18 mouse cellular contexts compared by ENCODE assay signal in genomic region chr2:143170648-143171047, GRCm38 (mm10).
DNase-seq lines count a peak whose midpoint lies in the region; ATAC-seq and TF ChIP-seq lines count a peak whose summit lies in the region.
"Had no signal": no experiment of that assay in that cellular context is flagged by ENCODE, and none has a peak within 500 bp of the region (broad histone marks: within the 10 kb centered on the region; RNA-seq: fewer than 3 reads in every experiment).

No protein-coding gene starts in this region.

- WGBS in forebrain, embryonic 15.5 days = 82% methylated on average over 2 of the region's 2 CpGs
- 79% methylated on average over 2 of the region's 2 CpGs for WGBS in forebrain, embryonic 11.5 days
- 57% methylated on average over 2 of the region's 2 CpGs for WGBS in forebrain, postnatal 0 days
- WGBS in forebrain, embryonic 14.5 days = 75% methylated on average over 2 of the region's 2 CpGs

- no peak overlapping the region for H3K4me3 ChIP-seq in forebrain, embryonic 15.5 days
- H3K4me3 ChIP-seq in forebrain, embryonic 11.5 days (ENCODE audit: low read depth, low read length) = no peak overlapping the region
- H3K4me3 ChIP-seq in forebrain, postnatal 0 days (ENCODE audit: low read depth, low read length) = no peak overlapping the region
- no peak overlapping the region for H3K4me3 ChIP-seq in forebrain, embryonic 14.5 days (ENCODE audit: low read depth, low read length)
- H3K4me3 ChIP-seq: embryonic facial prominence, embryonic 13.5 days; embryonic facial prominence, embryonic 15.5 days; erythroblast, embryonic 14.5 days had no signal

- no peak overlapping the region for H3K27ac ChIP-seq in forebrain, embryonic 15.5 days (replicated peaks)
- no peak overlapping the region for H3K27ac ChIP-seq in forebrain, embryonic 11.5 days (ENCODE audit: low read depth, low read length)
- 0 out of 2 replicates have a peak overlapping the region, but pooled peaks have one; percentile 9 for H3K27ac ChIP-seq in forebrain, postnatal 0 days (ENCODE audit: low read depth, low read length)
- no peak overlapping the region for H3K27ac ChIP-seq in forebrain, embryonic 14.5 days (ENCODE audit: low read depth, low read length)
- H3K27ac ChIP-seq: embryonic facial prominence, embryonic 13.5 days; embryonic facial prominence, embryonic 15.5 days had no signal

- DNase-seq in forebrain, embryonic 11.5 days (ENCODE audit: low spot score) = no peak
- DNase-seq in forebrain, postnatal 0 days = peak; percentile 11
- DNase-seq in forebrain, embryonic 14.5 days (ENCODE audit: low spot score) = no peak
- peak; percentile 55 for DNase-seq in brain, embryonic 14.5 days (ENCODE audit: low read depth)
- no peak for DNase-seq in embryo, embryonic 10 days (ENCODE audit: low spot score)
- DNase-seq: adrenal gland, adult 2 months; adrenal gland, postnatal 10 days; adrenal gland, postnatal 25 days; cerebellum, adult 11-12 months; cerebellum, adult 2 months; cerebellum, adult 9-10 months; cerebellum, postnatal 10 days; cerebellum, postnatal 25 days; embryo, embryonic 11 days had no signal

- no peak for TF ChIP-seq POLR2A in brain, embryonic 14.5 days (IDR thresholded peaks at IDR 0.05; ENCODE audit: borderline replicate concordance, extremely low read depth, insufficient read depth, insufficient read length, poor library complexity, severe bottlenecking)

- no peaks in the 10 kb centered on the region for H3K4me1 ChIP-seq in forebrain, embryonic 15.5 days
- no peaks in the 10 kb centered on the region for H3K4me1 ChIP-seq in forebrain, embryonic 11.5 days (replicated peaks; ENCODE audit: control insufficient read depth, insufficient read depth, low read length)
- no peaks in the 10 kb centered on the region for H3K4me1 ChIP-seq in forebrain, postnatal 0 days (ENCODE audit: insufficient read depth)
- no peaks in the 10 kb centered on the region for H3K4me1 ChIP-seq in forebrain, embryonic 14.5 days (ENCODE audit: control insufficient read depth, insufficient read depth, low read length)
- H3K4me1 ChIP-seq: embryonic facial prominence, embryonic 13.5 days; embryonic facial prominence, embryonic 15.5 days had no signal

- no peak overlapping the region for H3K4me2 ChIP-seq in forebrain, embryonic 15.5 days (replicated peaks)
- no peak overlapping the region for H3K4me2 ChIP-seq in forebrain, embryonic 11.5 days (ENCODE audit: low read depth, low read length, severe bottlenecking)
- no peak overlapping the region for H3K4me2 ChIP-seq in forebrain, postnatal 0 days (ENCODE audit: low read depth)
- H3K4me2 ChIP-seq in forebrain, embryonic 14.5 days (ENCODE audit: low read length) = no peak overlapping the region
- H3K4me2 ChIP-seq: embryonic facial prominence, embryonic 13.5 days; embryonic facial prominence, embryonic 15.5 days had no signal

- no peak for TF ChIP-seq CTCF in forebrain, postnatal 0 days (IDR thresholded peaks at IDR 0.05; ENCODE audit: low read depth)
- no peak for TF ChIP-seq CTCF in brain, embryonic 14.5 days (IDR thresholded peaks at IDR 0.05; ENCODE audit: borderline replicate concordance, extremely low read depth, insufficient read depth, insufficient read length)

- H3K9ac ChIP-seq in forebrain, embryonic 15.5 days (replicated peaks) = no peak overlapping the region
- H3K9ac ChIP-seq in forebrain, embryonic 11.5 days (ENCODE audit: low read length) = no peak overlapping the region
- no peak overlapping the region for H3K9ac ChIP-seq in forebrain, postnatal 0 days
- no peak overlapping the region for H3K9ac ChIP-seq in forebrain, embryonic 14.5 days (ENCODE audit: low read length)
- H3K9ac ChIP-seq: embryonic facial prominence, embryonic 13.5 days; embryonic facial prominence, embryonic 15.5 days had no signal

- no peaks in the 10 kb centered on the region for H3K9me3 ChIP-seq in forebrain, embryonic 15.5 days
- no peaks in the 10 kb centered on the region for H3K9me3 ChIP-seq in forebrain, embryonic 11.5 days (ENCODE audit: control insufficient read depth, low read length)
- no peaks in the 10 kb centered on the region for H3K9me3 ChIP-seq in forebrain, postnatal 0 days (ENCODE audit: low read length)
- no peaks in the 10 kb centered on the region; the same call in 1 of the 2 replicates for H3K9me3 ChIP-seq in forebrain, embryonic 14.5 days (replicated peaks; ENCODE audit: control insufficient read depth, low read length)
- H3K9me3 ChIP-seq: embryonic facial prominence, embryonic 13.5 days; embryonic facial prominence, embryonic 15.5 days had no signal

- no peaks in the 10 kb centered on the region for H3K36me3 ChIP-seq in forebrain, embryonic 15.5 days
- no peaks in the 10 kb centered on the region for H3K36me3 ChIP-seq in forebrain, embryonic 11.5 days (ENCODE audit: control insufficient read depth, insufficient read depth, low read length)
- H3K36me3 ChIP-seq in forebrain, postnatal 0 days (ENCODE audit: insufficient read depth) = no peaks in the 10 kb centered on the region
- no peaks in the 10 kb centered on the region for H3K36me3 ChIP-seq in forebrain, embryonic 14.5 days (ENCODE audit: control insufficient read depth, insufficient read depth, low read length)
- H3K36me3 ChIP-seq: embryonic facial prominence, embryonic 13.5 days; embryonic facial prominence, embryonic 15.5 days had no signal

- no peaks in the 10 kb centered on the region for H3K27me3 ChIP-seq in forebrain, embryonic 15.5 days
- no peaks in the 10 kb centered on the region for H3K27me3 ChIP-seq in forebrain, embryonic 11.5 days (ENCODE audit: control insufficient read depth, insufficient read depth, low read length)
- H3K27me3 ChIP-seq in forebrain, postnatal 0 days (ENCODE audit: insufficient read depth, low read length) = no peaks in the 10 kb centered on the region
- no peaks in the 10 kb centered on the region for H3K27me3 ChIP-seq in forebrain, embryonic 14.5 days (replicated peaks; ENCODE audit: control insufficient read depth, insufficient read depth, low read length)
- H3K27me3 ChIP-seq: embryonic facial prominence, embryonic 13.5 days; embryonic facial prominence, embryonic 15.5 days had no signal

- ATAC-seq in forebrain, embryonic 15.5 days (replicated peaks) = 0 out of 2 replicates have a peak, but pooled peaks have one; percentile 11
- ATAC-seq in forebrain, embryonic 11.5 days (replicated peaks; ENCODE audit: low FRiP score) = no peak
- peak; percentile 62 for ATAC-seq in forebrain, postnatal 0 days
- no peak for ATAC-seq in forebrain, embryonic 14.5 days

Comparison
In these comparisons a context has a peak if more than half of its experiments do, and no peak if none do; other contexts are left out.
1. ATAC-seq: peak in forebrain, embryonic 15.5 days (single experiment) and forebrain, postnatal 0 days (single experiment); none in forebrain, embryonic 11.5 days (single experiment) and forebrain, embryonic 14.5 days (single experiment).
2. DNase-seq: peak in forebrain, postnatal 0 days (single experiment) and brain, embryonic 14.5 days (single experiment); none in forebrain, embryonic 11.5 days (single experiment), forebrain, embryonic 14.5 days (single experiment) and embryo, embryonic 10 days (single experiment).